Mouse (Mus musculus): ENCODE data around the gene Prep. TPM values are rescaled to one million over a fixed set of nuclear protein-coding genes. Genes with fewer than 3 reads are reported as not detected.
A peak's percentile ranks its signal among the peaks of the same experiment; 100 is the strongest.

Prep gene
- polyA plus RNA-seq, 1 experiment from 2014 or later: 28.1 TPM

DNA sequence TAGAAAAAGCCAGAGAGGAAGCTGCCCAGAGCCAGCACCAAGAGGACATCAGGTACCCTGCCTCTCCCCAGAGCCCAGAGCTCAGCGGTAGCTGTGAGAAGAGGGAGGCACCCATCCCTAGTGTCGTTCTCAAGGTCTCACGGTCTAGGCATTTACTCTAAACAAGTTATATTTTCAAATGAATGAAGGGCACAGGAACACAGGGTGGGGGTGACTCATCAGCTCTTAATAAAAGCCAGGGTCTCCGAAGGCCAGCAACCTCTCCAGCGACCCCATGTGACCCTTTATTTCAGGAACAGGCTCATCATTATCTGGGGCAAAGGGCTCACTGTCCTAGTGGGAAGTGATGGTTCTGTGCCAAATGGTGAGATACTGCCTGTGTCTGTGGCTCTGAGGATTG is 55.5 kb downstream of the Prep start:
- DNase-seq (ENCODE audit: low spot score) (no peak), ATAC-seq (replicated peaks; ENCODE audit: insufficient number of reproducible peaks, low FRiP score, low TSS enrichment, low read depth) (no peak)
- H3K4me2 ChIP-seq (ENCODE audit: low read depth, low read length): no peak overlapping the region
- no peaks in the 10 kb centered on the region for H3K4me1 ChIP-seq (ENCODE audit: control insufficient read depth, insufficient read depth, low read length)
- WGBS: 45% methylated on average over 5 of the region's 5 CpGs
- H3K4me3 ChIP-seq (ENCODE audit: low read depth, low read length): no peak overlapping the region
- H3K27me3 ChIP-seq (ENCODE audit: control insufficient read depth, insufficient read depth, low read length): no peaks in the 10 kb centered on the region
- no peaks in the 10 kb centered on the region for H3K9me3 ChIP-seq (replicated peaks; ENCODE audit: control insufficient read depth, low read length)
- H3K27ac ChIP-seq (replicated peaks; ENCODE audit: low read depth, low read length): no peak overlapping the region; the same call in 1 of the 2 replicates
- H3K36me3 ChIP-seq (replicated peaks; ENCODE audit: control insufficient read depth, insufficient read depth, low read depth, low read length): peaks cover 2% of the 10 kb centered on the region; the same call in 1 of the 2 replicates
- no peak overlapping the region for H3K9ac ChIP-seq (replicated peaks; ENCODE audit: low read length)

DNA sequence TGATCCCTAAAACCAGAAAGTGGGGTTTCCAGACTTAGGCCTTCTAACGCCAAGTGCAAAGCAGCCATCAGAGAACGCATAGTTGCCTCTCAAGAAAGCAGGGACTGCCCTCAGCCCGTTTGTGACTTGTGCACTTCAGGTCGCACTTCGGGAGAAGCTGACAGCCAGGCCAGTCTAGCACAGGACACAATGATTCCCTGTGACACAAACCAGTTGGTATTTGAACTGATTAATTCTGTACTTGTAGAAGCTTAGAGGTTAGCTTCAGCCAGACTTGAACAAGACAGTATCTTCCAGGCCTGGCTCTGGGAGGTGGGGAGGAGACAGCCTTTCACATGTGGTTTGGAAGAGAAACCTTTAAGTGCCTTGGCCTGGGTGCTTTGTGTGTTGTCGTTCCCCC is 56.0 kb downstream of the Prep start:
- Histone ChIP-seq H3K36me3 (replicated peaks; ENCODE audit: control insufficient read depth, insufficient read depth, low read depth, low read length) (peaks cover 2% of the 10 kb centered on the region; the same call in 1 of the 2 replicates), H3K9me3 (replicated peaks; ENCODE audit: control insufficient read depth, low read length) (no peaks in the 10 kb centered on the region), H3K4me1 (ENCODE audit: control insufficient read depth, insufficient read depth, low read length) (no peaks in the 10 kb centered on the region), H3K27me3 (ENCODE audit: control insufficient read depth, insufficient read depth, low read length) (no peaks in the 10 kb centered on the region), H3K9ac (replicated peaks; ENCODE audit: low read length) (no peak overlapping the region), H3K4me2 (ENCODE audit: low read depth, low read length) (no peak overlapping the region), H3K4me3 (ENCODE audit: low read depth, low read length) (no peak overlapping the region), H3K27ac (replicated peaks; ENCODE audit: low read depth, low read length) (no peak overlapping the region)
- ATAC-seq (replicated peaks; ENCODE audit: insufficient number of reproducible peaks, low FRiP score, low TSS enrichment, low read depth): no peak
- DNase-seq (ENCODE audit: low spot score): no peak
- 78% methylated on average over 6 of the region's 6 CpGs for WGBS

DNA sequence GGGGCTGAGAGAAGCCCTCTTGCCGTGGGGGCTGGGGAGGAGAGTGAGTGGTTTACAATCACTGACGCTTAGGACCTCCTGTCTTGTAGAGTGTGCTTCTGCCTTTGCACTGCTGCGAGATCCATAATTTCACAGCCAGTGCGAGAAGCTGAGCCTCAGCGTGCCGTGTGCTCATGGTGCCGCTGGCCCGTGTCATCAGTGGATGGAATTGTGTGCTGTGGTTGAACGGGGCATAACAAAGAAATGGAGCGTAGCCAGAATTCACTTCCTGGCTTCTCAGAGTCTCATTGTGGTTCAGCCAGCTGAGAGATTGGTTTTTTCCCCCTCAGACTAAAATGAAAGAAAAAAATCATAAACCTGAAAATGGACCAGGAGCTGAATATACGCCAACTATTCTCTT is 62.1 kb downstream of the Prep start:
- no peaks in the 10 kb centered on the region; the same call in 1 of the 2 replicates for H3K36me3 ChIP-seq (replicated peaks; ENCODE audit: control insufficient read depth, insufficient read depth, low read depth, low read length)
- no peaks in the 10 kb centered on the region for H3K27me3 ChIP-seq (ENCODE audit: control insufficient read depth, insufficient read depth, low read length)
- H3K9me3 ChIP-seq (replicated peaks; ENCODE audit: control insufficient read depth, low read length): no peaks in the 10 kb centered on the region
- no peaks in the 10 kb centered on the region for H3K4me1 ChIP-seq (ENCODE audit: control insufficient read depth, insufficient read depth, low read length)
- DNase-seq (ENCODE audit: low spot score): no peak
- H3K9ac ChIP-seq (replicated peaks; ENCODE audit: low read length): no peak overlapping the region
- 91% methylated on average over 11 of the region's 11 CpGs for WGBS
- no peak overlapping the region for H3K27ac ChIP-seq (replicated peaks; ENCODE audit: low read depth, low read length)
- no peak for ATAC-seq (replicated peaks; ENCODE audit: insufficient number of reproducible peaks, low FRiP score, low TSS enrichment, low read depth)
- no peak overlapping the region for H3K4me2 ChIP-seq (ENCODE audit: low read depth, low read length)
- no peak overlapping the region for H3K4me3 ChIP-seq (ENCODE audit: low read depth, low read length)

DNA sequence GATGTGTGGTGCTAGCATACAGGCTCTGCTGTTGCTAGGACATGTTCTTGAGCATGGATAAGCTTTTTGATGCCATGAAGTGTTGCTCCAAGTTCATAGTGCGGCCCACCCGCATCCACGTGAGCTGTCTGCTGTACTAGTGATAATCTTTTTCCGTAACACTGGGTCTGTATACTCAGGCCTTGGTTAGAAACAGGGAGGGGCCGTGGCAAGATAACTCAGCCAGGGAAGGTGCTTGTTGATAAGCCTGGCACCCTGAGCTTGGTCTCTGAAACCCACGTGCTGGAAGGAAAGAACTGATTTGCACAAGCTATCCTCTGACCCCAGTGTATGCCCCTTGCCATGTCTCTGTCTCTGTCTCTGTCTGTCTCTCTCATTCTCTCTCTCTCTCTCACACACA is 63.0 kb downstream of the Prep start:
- ATAC-seq (replicated peaks; ENCODE audit: insufficient number of reproducible peaks, low FRiP score, low TSS enrichment, low read depth) (no peak), DNase-seq (ENCODE audit: low spot score) (no peak)

DNA sequence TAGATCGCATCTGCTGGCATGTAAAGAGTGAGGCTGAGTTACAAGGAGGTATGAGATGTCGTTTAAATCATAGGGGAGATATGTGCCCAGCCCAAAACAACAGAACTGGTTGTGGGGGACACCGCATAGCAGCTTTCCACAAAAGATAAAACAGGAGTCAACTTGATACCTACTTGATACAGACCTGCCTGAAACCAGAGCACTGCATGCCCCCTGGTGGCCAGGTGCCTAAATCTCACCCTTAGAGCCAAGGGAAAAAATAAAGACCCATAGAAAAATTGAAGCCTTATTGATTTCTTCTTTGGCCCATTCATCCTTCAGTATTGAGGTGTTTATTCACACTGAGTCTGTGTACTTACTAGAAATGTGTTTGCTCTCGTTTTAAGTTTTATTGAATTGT is 65.4 kb downstream of the Prep start:
- H3K27ac ChIP-seq (replicated peaks; ENCODE audit: low read depth, low read length): no peak overlapping the region
- H3K4me1 ChIP-seq (ENCODE audit: control insufficient read depth, insufficient read depth, low read length): no peaks in the 10 kb centered on the region
- no peak overlapping the region for H3K9ac ChIP-seq (replicated peaks; ENCODE audit: low read length)
- ATAC-seq (replicated peaks; ENCODE audit: insufficient number of reproducible peaks, low FRiP score, low TSS enrichment, low read depth): no peak
- peak; percentile 33 for DNase-seq (ENCODE audit: low spot score)
- no peaks in the 10 kb centered on the region for H3K9me3 ChIP-seq (replicated peaks; ENCODE audit: control insufficient read depth, low read length)
- no peaks in the 10 kb centered on the region for H3K36me3 ChIP-seq (replicated peaks; ENCODE audit: control insufficient read depth, insufficient read depth, low read depth, low read length)
- no peak overlapping the region for H3K4me3 ChIP-seq (ENCODE audit: low read depth, low read length)
- H3K4me2 ChIP-seq (ENCODE audit: low read depth, low read length): no peak overlapping the region
- WGBS: 83% methylated on average over 4 of the region's 4 CpGs
- no peaks in the 10 kb centered on the region for H3K27me3 ChIP-seq (ENCODE audit: control insufficient read depth, insufficient read depth, low read length)

More for the DNA sequence above, 63.0 kb downstream of the Prep start:
- no peaks in the 10 kb centered on the region for H3K27me3 ChIP-seq (ENCODE audit: control insufficient read depth, insufficient read depth, low read length)
- H3K27ac ChIP-seq (replicated peaks; ENCODE audit: low read depth, low read length): no peak overlapping the region
- WGBS: 90% methylated on average over 6 of the region's 6 CpGs
- H3K9ac ChIP-seq (replicated peaks; ENCODE audit: low read length): no peak overlapping the region
- H3K4me2 ChIP-seq (ENCODE audit: low read depth, low read length): no peak overlapping the region
- no peaks in the 10 kb centered on the region for H3K9me3 ChIP-seq (replicated peaks; ENCODE audit: control insufficient read depth, low read length)
- H3K4me1 ChIP-seq (ENCODE audit: control insufficient read depth, insufficient read depth, low read length): no peaks in the 10 kb centered on the region
- no peak overlapping the region for H3K4me3 ChIP-seq (ENCODE audit: low read depth, low read length)
- H3K36me3 ChIP-seq (replicated peaks; ENCODE audit: control insufficient read depth, insufficient read depth, low read depth, low read length): no peaks in the 10 kb centered on the region; the same call in 1 of the 2 replicates

DNA sequence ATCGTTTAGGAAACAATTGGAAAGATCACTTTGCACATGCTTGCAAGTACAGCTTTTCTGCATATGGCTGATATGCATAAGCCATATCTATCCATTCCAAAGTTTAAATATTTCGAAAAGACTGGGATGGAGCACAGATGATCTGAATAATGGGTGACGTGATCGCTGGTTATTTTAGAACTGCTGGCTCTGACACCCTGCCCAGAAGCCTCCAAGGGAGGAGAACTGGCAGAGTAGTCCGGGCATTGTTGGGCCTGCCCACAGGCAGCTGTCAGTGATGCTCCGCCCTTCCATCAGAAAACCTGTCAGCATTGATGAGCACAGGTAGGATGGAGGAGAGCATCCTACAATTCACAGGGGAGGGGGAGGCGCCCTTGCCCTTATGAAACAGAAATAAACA is 69.8 kb downstream of the Prep start:
- 89% methylated on average over 7 of the region's 7 CpGs for WGBS
- Histone ChIP-seq H3K4me1 (ENCODE audit: control insufficient read depth, insufficient read depth, low read length) (no peaks in the 10 kb centered on the region), H3K36me3 (replicated peaks; ENCODE audit: control insufficient read depth, insufficient read depth, low read depth, low read length) (no peaks in the 10 kb centered on the region), H3K27ac (replicated peaks; ENCODE audit: low read depth, low read length) (no peak overlapping the region), H3K9ac (replicated peaks; ENCODE audit: low read length) (no peak overlapping the region), H3K9me3 (replicated peaks; ENCODE audit: control insufficient read depth, low read length) (no peaks in the 10 kb centered on the region), H3K4me2 (ENCODE audit: low read depth, low read length) (no peak overlapping the region), H3K27me3 (ENCODE audit: control insufficient read depth, insufficient read depth, low read length) (no peaks in the 10 kb centered on the region), H3K4me3 (ENCODE audit: low read depth, low read length) (no peak overlapping the region)
- DNase-seq (ENCODE audit: low spot score): no peak
- ATAC-seq (replicated peaks; ENCODE audit: insufficient number of reproducible peaks, low FRiP score, low TSS enrichment, low read depth): no peak

DNA sequence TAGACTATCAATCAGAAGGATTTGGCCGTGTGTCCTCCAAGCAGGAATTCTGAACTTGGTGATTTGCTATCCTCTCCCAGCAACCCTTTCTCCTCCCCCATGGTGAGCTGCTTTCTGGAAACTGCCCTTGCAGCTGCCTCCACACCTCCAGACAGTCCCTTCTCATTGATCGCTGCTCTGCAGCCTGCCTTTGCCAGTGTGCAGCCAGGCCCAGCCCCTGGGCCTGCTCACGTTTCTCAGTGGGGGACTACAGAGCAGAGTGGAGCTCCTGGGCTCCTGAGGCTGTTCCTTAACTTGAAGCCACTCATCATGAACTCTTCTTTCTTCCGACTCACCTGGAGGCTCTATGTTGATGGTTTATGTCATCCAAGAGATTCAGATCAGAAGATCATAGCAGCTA is 72.9 kb downstream of the Prep start:
- Histone ChIP-seq H3K4me3 (ENCODE audit: low read depth, low read length) (no peak overlapping the region), H3K4me2 (ENCODE audit: low read depth, low read length) (no peak overlapping the region), H3K9me3 (replicated peaks; ENCODE audit: control insufficient read depth, low read length) (no peaks in the 10 kb centered on the region), H3K4me1 (ENCODE audit: control insufficient read depth, insufficient read depth, low read length) (no peaks in the 10 kb centered on the region), H3K36me3 (replicated peaks; ENCODE audit: control insufficient read depth, insufficient read depth, low read depth, low read length) (no peaks in the 10 kb centered on the region), H3K27ac (replicated peaks; ENCODE audit: low read depth, low read length) (no peak overlapping the region), H3K9ac (replicated peaks; ENCODE audit: low read length) (no peak overlapping the region), H3K27me3 (ENCODE audit: control insufficient read depth, insufficient read depth, low read length) (no peaks in the 10 kb centered on the region)
- DNase-seq (ENCODE audit: low spot score): no peak
- no peak for ATAC-seq (replicated peaks; ENCODE audit: insufficient number of reproducible peaks, low FRiP score, low TSS enrichment, low read depth)
- WGBS: 74% methylated on average over 4 of the region's 4 CpGs

DNA sequence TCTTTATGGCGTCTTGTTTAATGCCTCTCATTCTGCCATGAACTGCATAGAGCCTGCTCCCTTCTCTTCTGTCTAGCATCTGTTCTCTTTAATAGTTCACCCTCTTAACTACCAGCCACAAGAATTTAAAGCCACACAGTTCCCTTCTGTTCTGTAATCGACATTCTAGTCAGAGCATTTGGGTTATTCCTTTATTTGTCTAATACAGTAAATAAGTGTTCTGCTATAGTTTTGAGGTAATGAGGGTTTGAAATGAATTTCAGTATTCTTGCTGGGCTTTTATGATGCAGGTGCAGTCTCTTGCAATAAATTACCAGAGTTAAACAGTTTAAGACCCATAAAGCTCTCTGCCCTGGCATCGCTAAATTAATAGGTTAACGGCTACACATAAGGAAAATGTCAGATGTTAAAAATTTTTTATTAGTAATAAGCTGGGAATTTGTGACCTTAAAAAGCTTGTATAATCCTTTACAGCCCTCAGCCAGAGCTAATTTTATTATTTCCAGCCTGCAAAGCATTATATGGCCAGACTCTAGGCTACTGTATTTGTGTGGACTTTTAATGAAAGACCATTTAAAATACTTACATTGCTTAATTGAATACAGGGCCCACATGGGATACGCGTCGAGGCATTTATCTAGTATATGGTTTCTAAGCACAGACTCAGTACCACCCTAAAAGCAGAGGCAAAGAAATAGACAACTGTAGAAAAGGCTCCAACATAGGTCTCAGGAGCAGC is 73.6 kb downstream of the Prep start:
- H3K4me2 ChIP-seq (ENCODE audit: low read depth, low read length): no peak overlapping the region
- DNase-seq (ENCODE audit: low spot score) (no peak), ATAC-seq (replicated peaks; ENCODE audit: insufficient number of reproducible peaks, low FRiP score, low TSS enrichment, low read depth) (no peak)
- no peaks in the 10 kb centered on the region for H3K9me3 ChIP-seq (replicated peaks; ENCODE audit: control insufficient read depth, low read length)
- no peak overlapping the region for H3K4me3 ChIP-seq (ENCODE audit: low read depth, low read length)
- no peak overlapping the region for H3K27ac ChIP-seq (replicated peaks; ENCODE audit: low read depth, low read length)
- H3K36me3 ChIP-seq (replicated peaks; ENCODE audit: control insufficient read depth, insufficient read depth, low read depth, low read length): no peaks in the 10 kb centered on the region
- no peaks in the 10 kb centered on the region for H3K27me3 ChIP-seq (ENCODE audit: control insufficient read depth, insufficient read depth, low read length)
- no peak overlapping the region for H3K9ac ChIP-seq (replicated peaks; ENCODE audit: low read length)
- H3K4me1 ChIP-seq (ENCODE audit: control insufficient read depth, insufficient read depth, low read length): no peaks in the 10 kb centered on the region
- 87% methylated on average over 7 of the region's 7 CpGs for WGBS

Data from embryonic facial prominence, embryonic 11.5 days (tissue).